Mouse (Mus musculus) olfactory bulb, adult 2 months (tissue): ENCODE measurements around the gene Edf1.

Experiments
- CTCF ChIP-seq: fragments of 200-500 bp; IDR thresholded peaks from 2 replicates; pipeline ENCODE4 v1.5.1; 2012; ENCODE audit warnings: low read depth, mild to moderate bottlenecking, low read length, moderate library complexity; ENCODE audit not compliant: insufficient read depth
- POLR2A ChIP-seq: fragments of 200-500 bp; IDR thresholded peaks from 2 replicates; pipeline ENCODE4 v1.6.1; 2012; ENCODE audit warnings: mild to moderate bottlenecking, low read depth, low read length, moderate library complexity; ENCODE audit not compliant: insufficient read depth

DNA sequence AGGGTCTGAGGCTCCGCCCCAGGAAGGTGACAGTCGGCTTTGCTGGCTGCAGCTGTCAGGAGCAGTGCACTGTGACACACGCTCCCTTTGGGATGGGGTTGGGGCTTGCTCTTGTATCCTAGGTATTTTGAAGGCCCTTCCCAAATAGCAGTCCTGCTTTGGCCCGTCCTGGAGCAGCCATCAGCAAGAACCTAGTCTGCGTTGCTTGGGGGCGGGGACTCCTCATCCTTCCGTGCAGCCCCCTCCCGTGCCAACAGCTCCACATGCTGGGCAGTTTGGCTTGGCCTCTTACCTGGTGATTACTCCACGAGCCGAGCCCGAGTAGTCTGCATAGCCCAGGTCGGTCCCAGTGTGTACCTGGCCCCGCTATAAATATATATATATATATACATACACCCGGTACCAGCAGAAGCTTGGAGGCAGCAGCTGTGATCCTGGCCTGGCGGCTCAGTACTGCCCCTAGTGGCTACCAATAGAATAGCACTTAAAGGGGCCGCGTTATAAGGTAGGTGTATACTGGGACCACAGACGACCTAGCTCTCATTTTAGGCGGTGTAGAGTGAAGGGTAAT is 23.7 kb downstream of the Edf1 start, which contains the start of gene Ajm1:
- no peak for TF ChIP-seq POLR2A
- 0 out of 2 replicates have a peak, but pooled peaks have one; percentile 11 for TF ChIP-seq CTCF
